Mouse (Mus musculus): ENCODE results near the gene Rims4.

Rims4 gene

DNA sequence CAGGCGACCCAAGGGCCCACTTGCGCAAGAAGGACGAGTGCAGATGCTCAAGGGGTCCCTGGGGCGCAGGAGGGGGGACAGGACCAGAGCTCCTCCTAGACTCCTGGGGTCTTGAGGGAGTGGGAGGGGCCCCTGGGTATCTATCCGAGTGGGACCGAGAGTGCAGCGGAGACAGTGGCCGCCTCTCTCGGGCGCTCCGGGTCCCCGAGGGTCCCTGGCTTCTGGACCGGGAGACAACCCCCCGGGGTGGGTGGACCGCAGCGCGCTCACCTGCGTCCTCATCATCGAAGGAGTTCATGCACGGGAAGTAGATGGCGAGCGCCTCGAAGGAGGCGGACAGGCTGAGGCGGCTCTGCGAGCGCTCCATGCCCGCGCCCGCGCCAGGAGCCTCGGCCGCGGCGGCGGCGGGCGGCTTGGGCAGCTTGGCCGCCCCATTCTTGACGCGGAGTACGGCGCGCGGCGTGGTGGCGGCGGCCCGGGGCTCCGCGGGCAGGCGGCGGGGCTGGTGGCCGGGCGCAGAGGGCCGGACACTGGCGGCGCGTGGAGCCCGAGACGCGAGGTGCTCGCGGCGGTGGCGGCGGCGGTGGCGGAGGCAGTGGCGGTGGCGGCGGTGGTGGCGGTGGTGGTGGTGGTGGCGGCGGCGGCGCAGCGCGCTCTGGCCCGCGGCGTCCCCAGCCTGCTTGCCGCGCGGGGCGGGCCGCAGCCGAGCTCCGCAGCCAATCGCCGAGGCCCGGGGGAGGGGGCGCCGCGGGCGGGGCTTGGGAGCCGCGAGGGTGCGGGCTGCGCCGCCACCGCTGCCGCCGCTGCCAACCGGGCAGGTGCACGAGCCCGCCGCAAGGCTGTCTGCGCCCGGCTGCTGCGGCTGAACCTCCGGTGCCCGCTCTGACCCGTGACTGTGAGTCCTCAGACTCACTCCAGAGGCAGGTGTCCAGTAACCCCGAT is at the start of gene Rims4:
Rims4 (minus strand) TSS at position 367 of the 942 bp plus-strand sequence.
- peak; percentile 59 for ATAC-seq (ENCODE audit: insufficient number of reproducible peaks, low FRiP score, low TSS enrichment)

GRCm38 (mm10) chr2:163965706-163966105 is 47.2 kb upstream of the Rims4 start:
- no peak for ATAC-seq (ENCODE audit: insufficient number of reproducible peaks, low FRiP score, low TSS enrichment)

GRCm38 (mm10) chr2:163964606-163965560 is 46.4 kb upstream of the Rims4 start:
- ATAC-seq (ENCODE audit: insufficient number of reproducible peaks, low FRiP score, low TSS enrichment), result peak; percentile 97

- ATAC-seq (ENCODE audit: insufficient number of reproducible peaks, low FRiP score, low TSS enrichment), result no peak
These were observed 35.3 kb upstream of the Rims4 start for GRCm38 (mm10) chr2:163953622-163954310.

DNA sequence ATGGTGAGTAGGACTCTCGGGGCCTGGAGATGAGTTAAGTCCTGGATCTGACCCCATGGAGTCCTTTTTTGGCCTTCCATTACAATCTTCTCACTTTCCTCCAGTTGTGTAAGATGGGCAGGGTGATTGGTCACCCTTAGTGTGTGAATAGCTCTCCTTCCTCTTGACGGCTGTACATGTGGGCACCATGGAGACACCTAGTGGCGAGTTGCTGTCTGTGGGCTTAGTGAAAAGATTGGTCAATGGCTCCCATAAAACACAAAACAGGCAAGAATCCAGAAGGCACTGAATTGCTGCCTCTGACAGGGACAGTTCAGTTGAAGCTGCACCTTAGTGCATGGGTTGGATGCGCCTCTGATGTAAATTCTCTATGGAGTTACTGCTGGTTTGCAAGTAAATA is 33.3 kb upstream of the Rims4 start:
- peak; percentile 89 for ATAC-seq (ENCODE audit: insufficient number of reproducible peaks, low FRiP score, low TSS enrichment)

DNA sequence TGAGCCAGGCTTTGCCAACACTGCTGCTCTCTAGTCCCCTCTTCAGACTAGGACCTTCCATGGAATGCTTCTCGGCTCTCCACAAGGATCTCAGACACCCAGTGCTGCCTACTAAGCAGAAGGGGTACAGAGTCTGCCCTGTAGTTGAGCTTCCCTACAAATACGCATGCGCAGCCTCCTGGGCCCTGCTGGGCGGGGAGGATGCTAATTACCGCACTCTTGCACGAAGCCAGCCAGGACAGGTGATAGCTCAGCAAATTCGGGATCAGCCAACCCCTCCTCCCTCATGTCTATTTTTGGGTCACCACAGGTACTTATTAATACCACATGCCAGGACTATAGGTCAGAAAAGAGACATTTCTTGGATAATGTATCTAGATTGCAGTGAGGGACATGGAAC is 29.5 kb upstream of the Rims4 start:
- ATAC-seq (ENCODE audit: insufficient number of reproducible peaks, low FRiP score, low TSS enrichment), result peak; percentile 65

- ATAC-seq (ENCODE audit: insufficient number of reproducible peaks, low FRiP score, low TSS enrichment), result no peak
These were observed 27.7 kb upstream of the Rims4 start for GRCm38 (mm10) chr2:163946221-163946620.

GRCm38 (mm10) chr2:163944511-163944910 is 26.0 kb upstream of the Rims4 start:
- ATAC-seq (ENCODE audit: insufficient number of reproducible peaks, low FRiP score, low TSS enrichment), result no peak

DNA sequence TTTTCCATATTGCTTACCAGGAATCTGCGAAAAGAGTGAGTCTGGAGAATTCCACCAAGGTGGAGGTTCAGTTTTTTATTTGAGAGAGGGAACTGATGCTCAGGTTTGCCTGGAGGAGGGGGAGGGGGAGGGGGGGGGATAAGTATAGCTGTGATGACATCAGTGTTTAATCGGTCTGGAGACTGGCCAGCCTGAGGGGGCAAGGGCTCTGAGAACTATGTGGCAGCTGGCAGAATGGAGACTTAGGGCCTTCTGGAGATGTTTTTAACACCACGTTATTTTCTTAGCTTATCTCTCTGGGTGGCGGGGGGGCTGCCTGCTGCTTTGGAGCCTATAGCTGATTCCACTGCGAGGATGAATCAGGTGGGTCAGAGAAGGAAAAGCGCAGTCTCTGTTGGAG is 24.6 kb upstream of the Rims4 start:
- ATAC-seq (ENCODE audit: insufficient number of reproducible peaks, low FRiP score, low TSS enrichment), result no peak

DNA sequence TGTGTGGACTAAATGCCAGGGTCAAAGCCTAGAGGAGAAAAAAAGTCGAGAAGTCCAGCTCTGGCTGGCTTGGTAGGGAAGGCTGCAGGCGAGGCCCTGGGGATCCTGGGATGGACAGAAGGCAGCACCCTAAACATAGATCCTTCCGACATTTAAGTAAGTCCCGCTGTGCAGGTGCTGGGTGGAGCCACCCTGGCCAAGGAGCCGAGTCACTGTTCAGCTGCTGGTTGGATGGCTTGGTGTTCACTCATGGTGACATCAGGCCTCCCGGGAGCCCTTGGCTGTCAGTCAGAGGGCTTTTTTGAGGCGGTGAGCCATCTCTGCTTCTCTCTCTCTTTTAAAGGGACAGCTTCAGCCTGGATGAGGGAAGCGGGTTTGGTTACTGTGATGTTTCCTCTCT is 21.0 kb upstream of the Rims4 start:
- ATAC-seq (ENCODE audit: insufficient number of reproducible peaks, low FRiP score, low TSS enrichment), result peak; percentile 98

GRCm38 (mm10) chr2:163932151-163932550 is 13.7 kb upstream of the Rims4 start:
- no peak for ATAC-seq (ENCODE audit: insufficient number of reproducible peaks, low FRiP score, low TSS enrichment)

- no peak for ATAC-seq (ENCODE audit: insufficient number of reproducible peaks, low FRiP score, low TSS enrichment)
These were observed 10.1 kb upstream of the Rims4 start for GRCm38 (mm10) chr2:163928464-163929200.

DNA sequence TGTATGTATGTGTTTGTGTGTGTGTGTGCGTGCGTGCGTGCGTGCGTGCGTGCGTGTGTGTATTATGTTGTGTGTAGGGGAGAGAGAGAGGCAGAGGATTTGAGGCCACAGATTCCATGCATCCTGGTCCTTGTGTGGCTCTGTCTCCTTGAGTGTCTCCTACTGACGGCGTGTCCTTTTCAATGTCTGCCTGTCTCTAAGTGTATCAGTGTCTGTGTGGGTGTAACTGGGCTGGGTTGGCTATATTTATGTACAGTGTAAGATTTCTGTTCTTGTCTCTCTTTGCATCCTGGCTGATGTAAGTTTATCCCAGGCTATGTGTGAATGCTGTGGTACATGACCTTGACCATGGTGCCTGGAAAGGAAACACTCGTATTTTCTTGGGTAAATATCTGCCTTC is 6.6 kb upstream of the Rims4 start:
- no peak for ATAC-seq (ENCODE audit: insufficient number of reproducible peaks, low FRiP score, low TSS enrichment)

DNA sequence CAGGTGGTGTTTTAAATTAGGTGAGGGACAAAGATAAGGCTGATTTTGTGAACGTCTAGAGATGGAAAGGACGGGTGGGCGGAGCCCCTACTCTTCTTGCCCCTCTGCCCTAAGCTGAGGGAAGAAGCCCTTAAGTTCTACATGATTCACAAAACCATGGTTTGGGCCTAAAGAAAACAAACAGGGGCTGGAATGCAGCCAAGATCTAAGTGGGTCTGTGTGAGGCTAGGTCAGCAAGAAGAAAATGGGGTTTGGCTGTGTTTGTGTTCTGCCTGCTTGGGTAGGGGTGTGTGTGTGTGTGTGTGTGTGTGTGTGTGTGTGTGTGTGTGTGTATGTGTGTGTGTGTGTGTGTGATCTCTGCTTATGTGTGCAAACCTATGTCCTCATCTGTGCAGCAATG is 6.0 kb upstream of the Rims4 start:
- no peak for ATAC-seq (ENCODE audit: insufficient number of reproducible peaks, low FRiP score, low TSS enrichment)

DNA sequence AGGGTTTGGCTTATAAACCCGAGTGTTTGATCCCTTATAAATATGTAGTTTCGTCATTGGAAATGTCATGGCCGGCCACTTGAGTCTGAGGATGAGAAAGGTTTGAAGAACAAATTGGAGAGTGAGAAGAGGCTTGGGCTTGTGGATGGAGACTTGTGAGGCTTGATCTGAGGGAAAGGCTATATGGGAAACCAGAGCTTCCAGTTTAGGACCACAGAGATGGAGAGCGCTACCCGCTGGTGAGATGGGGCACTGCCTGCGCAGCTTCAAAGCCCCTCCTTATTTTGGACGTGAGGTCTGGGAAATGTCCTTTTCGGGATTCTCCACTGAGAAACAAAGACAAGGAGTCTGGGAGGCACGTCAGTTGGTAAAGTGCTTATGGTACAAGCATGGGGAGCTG is 4.6 kb upstream of the Rims4 start:
- ATAC-seq (ENCODE audit: insufficient number of reproducible peaks, low FRiP score, low TSS enrichment), result no peak

- no peak for ATAC-seq (ENCODE audit: insufficient number of reproducible peaks, low FRiP score, low TSS enrichment)
These were observed 1.1 kb upstream of the Rims4 start for GRCm38 (mm10) chr2:163919581-163919980.

GRCm38 (mm10) chr2:163916703-163917102 is 1.8 kb downstream of the Rims4 start:
- no peak for ATAC-seq (ENCODE audit: insufficient number of reproducible peaks, low FRiP score, low TSS enrichment)

DNA sequence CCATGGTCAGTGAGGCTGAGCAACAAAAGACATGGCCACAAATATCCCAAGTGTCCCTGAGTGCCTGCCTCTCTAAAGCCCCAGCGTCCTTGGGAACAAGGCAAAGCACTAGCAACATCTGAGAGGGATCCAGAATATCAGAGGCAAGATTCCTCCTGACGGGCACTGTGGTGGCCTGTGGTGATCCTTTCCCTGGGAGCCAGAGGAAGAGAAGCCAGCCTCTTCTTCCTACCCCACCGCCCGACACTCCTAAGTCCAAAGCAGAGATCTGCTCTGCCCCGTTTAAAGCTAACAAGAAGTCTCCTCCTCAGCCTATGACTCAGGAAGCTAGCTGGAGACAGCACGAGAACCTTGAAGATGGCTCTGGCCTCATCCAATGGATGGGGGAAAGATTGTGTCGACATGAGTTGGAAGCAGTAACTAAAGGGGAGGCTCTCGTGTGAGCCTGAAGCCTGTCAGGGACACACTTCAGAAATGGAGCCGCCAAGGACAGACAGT is 3.1 kb downstream of the Rims4 start:
- ATAC-seq (ENCODE audit: insufficient number of reproducible peaks, low FRiP score, low TSS enrichment), result no peak

DNA sequence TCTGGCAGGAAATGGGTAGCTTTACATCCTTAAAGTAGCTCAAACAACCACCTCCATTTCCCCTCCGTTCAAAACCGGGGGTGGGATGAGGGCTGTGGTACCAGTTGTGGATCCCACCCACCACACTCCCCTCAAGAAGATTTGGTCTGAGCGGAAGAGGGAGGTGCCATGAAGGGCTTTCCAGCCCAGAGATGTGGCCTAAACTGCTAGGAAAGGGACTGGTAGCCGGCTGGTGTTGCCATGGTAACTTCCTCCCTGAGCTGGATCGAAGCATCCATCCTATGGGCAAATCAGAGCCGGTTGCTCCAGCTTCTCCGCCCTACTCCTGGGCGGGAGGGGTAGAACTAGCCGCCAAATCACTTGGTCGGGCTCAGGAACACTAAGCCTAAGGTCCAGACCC is 4.4 kb downstream of the Rims4 start:
- ATAC-seq (ENCODE audit: insufficient number of reproducible peaks, low FRiP score, low TSS enrichment), result peak; percentile 40; the same call in 1 of the 2 replicates

GRCm38 (mm10) chr2:163913704-163914103 is 4.8 kb downstream of the Rims4 start:
- no peak for ATAC-seq (ENCODE audit: insufficient number of reproducible peaks, low FRiP score, low TSS enrichment)

Data from cerebellum, adult (tissue).